Mouse (Mus musculus) frontal cortex, postnatal 10 days (tissue): ENCODE data around the gene Zfp933.
"Not testable (repeated sequence)": the region's sequence is repeated elsewhere in the genome, so short reads cannot be mapped to it uniquely, and the experiment has no call there.

Experiments
- DNase-seq, 2 experiments: peaks; one replicate each; pipeline ENCODE4 v3.0.0; 2022; ENCODE audit warnings: low spot score in 2 of 2, mixed read lengths in 1 of 2

The Zfp933 gene

GRCm38 (mm10) chr4:147862051-147862450 is 13.9 kb upstream of the Zfp933 start:
- no peak for DNase-seq

- no peak for DNase-seq
Observed at GRCm38 (mm10) chr4:147850776-147851175, 2.6 kb upstream of the Zfp933 start.

- no peak for DNase-seq
Observed at GRCm38 (mm10) chr4:147848584-147848991, 422 bp upstream of the Zfp933 start.

- DNase-seq = no peak
Observed at GRCm38 (mm10) chr4:147842871-147843270, 5.3 kb downstream of the Zfp933 start.

- not testable (repeated sequence) for DNase-seq
Observed at GRCm38 (mm10) chr4:147839282-147839681, 8.9 kb downstream of the Zfp933 start.

- no peak for DNase-seq
Observed at GRCm38 (mm10) chr4:147824389-147824788, 23.8 kb downstream of the Zfp933 start.

- DNase-seq = not testable (repeated sequence)
Observed at GRCm38 (mm10) chr4:147821414-147821813, 26.8 kb downstream of the Zfp933 start.

GRCm38 (mm10) chr4:147819659-147820058 is 28.5 kb downstream of the Zfp933 start:
- DNase-seq = not testable (repeated sequence)

- no peak for DNase-seq
Observed at GRCm38 (mm10) chr4:147814592-147815167, 33.5 kb downstream of the Zfp933 start.

- no peak for DNase-seq
Observed at GRCm38 (mm10) chr4:147813249-147813765, 34.9 kb downstream of the Zfp933 start.

GRCm38 (mm10) chr4:147809966-147810304 is 38.2 kb downstream of the Zfp933 start:
- DNase-seq = not testable (repeated sequence)

- DNase-seq = peak in 1 of 2 experiments; percentile 11
Observed at GRCm38 (mm10) chr4:147809292-147809965, 38.7 kb downstream of the Zfp933 start, which contains the start of gene Zfp984. Gene Zfp984 (minus strand): TSS chr4:147809788.

- DNase-seq = not testable (repeated sequence)
Observed at GRCm38 (mm10) chr4:147808483-147808882, 39.7 kb downstream of the Zfp933 start.

- DNase-seq = not testable (repeated sequence)
Observed at GRCm38 (mm10) chr4:147795308-147795707, 52.9 kb downstream of the Zfp933 start.

GRCm38 (mm10) chr4:147794026-147794665 is 54.0 kb downstream of the Zfp933 start:
- DNase-seq = not testable (repeated sequence)

GRCm38 (mm10) chr4:147793390-147793916 is 54.7 kb downstream of the Zfp933 start:
- DNase-seq = not testable (repeated sequence)

GRCm38 (mm10) chr4:147791729-147792128 is 56.4 kb downstream of the Zfp933 start:
- DNase-seq = not testable (repeated sequence)
